Mouse (Mus musculus): ENCODE measurements around the gene Syndig1. TPM values are rescaled to one million over a fixed set of nuclear protein-coding genes. Genes with fewer than 3 reads are reported as not detected.

The Syndig1 gene
- polyA plus RNA-seq, 1 experiment from 2014 or later, result 16.4 TPM

GRCm38 (mm10) chr2:150000564-150000963 is 171.6 kb downstream of the Syndig1 start:
- Histone ChIP-seq H3K36me3 (ENCODE audit: control insufficient read depth, insufficient read depth, low read length) (no peaks in the 10 kb centered on the region), H3K4me3 (ENCODE audit: low read depth, low read length) (no peak overlapping the region), H3K9ac (ENCODE audit: low read length) (no peak overlapping the region), H3K9me3 (replicated peaks; ENCODE audit: control insufficient read depth, low read length) (no peaks in the 10 kb centered on the region), H3K27me3 (replicated peaks; ENCODE audit: control insufficient read depth, insufficient read depth, low read length) (no peaks in the 10 kb centered on the region), H3K4me1 (ENCODE audit: control insufficient read depth, insufficient read depth, low read length) (0 out of 2 replicates have a peak, but pooled peaks cover 4% of the 10 kb centered on the region), H3K4me2 (ENCODE audit: low read length) (no peak overlapping the region), H3K27ac (ENCODE audit: low read depth, low read length) (no peak overlapping the region)
- 28% methylated on average over 2 of the region's 2 CpGs for WGBS
- peak; percentile 38 for DNase-seq (ENCODE audit: low spot score)
- no peak; the same call in 1 of the 2 replicates for ATAC-seq

DNA sequence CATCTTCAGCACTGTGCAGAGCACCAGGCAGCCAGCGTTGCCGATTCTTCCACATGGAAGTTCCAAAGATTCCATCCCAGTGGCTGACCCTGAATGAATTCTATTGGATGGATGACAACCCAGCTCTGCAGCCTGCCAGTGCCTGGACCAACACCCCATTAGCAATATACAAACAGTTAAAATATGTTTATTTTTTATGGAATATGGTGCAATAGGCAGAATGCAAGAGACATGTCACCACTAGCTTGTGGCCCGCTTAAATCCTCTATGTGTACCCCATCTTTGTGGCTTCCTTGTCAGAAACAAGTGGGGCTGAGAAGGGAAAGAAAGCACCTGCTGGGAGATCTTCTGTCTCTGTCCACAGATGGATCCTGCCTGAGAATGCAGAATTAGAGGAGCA is 174.5 kb downstream of the Syndig1 start:
- H3K4me2 ChIP-seq (ENCODE audit: low read length), result no peak overlapping the region
- 92% methylated on average over 3 of the region's 3 CpGs for WGBS
- no peak overlapping the region for H3K4me3 ChIP-seq (ENCODE audit: low read depth, low read length)
- H3K9ac ChIP-seq (ENCODE audit: low read length), result no peak overlapping the region
- H3K27ac ChIP-seq (ENCODE audit: low read depth, low read length), result no peak overlapping the region
- no peaks in the 10 kb centered on the region for H3K36me3 ChIP-seq (ENCODE audit: control insufficient read depth, insufficient read depth, low read length)
- no peak for ATAC-seq
- H3K9me3 ChIP-seq (replicated peaks; ENCODE audit: control insufficient read depth, low read length), result no peaks in the 10 kb centered on the region
- H3K27me3 ChIP-seq (replicated peaks; ENCODE audit: control insufficient read depth, insufficient read depth, low read length), result no peaks in the 10 kb centered on the region
- no peak for DNase-seq (ENCODE audit: low spot score)
- H3K4me1 ChIP-seq (ENCODE audit: control insufficient read depth, insufficient read depth, low read length), result 0 out of 2 replicates have a peak, but pooled peaks cover 2% of the 10 kb centered on the region

GRCm38 (mm10) chr2:150012787-150013346 is 183.9 kb downstream of the Syndig1 start:
- Histone ChIP-seq H3K27me3 (replicated peaks; ENCODE audit: control insufficient read depth, insufficient read depth, low read length) (no peaks in the 10 kb centered on the region), H3K36me3 (ENCODE audit: control insufficient read depth, insufficient read depth, low read length) (no peaks in the 10 kb centered on the region), H3K4me1 (ENCODE audit: control insufficient read depth, insufficient read depth, low read length) (peaks cover 6% of the 10 kb centered on the region; the same call in 1 of the 2 replicates), H3K4me3 (ENCODE audit: low read depth, low read length) (no peak overlapping the region), H3K27ac (ENCODE audit: low read depth, low read length) (no peak overlapping the region), H3K9me3 (replicated peaks; ENCODE audit: control insufficient read depth, low read length) (no peaks in the 10 kb centered on the region), H3K4me2 (ENCODE audit: low read length) (no peak overlapping the region), H3K9ac (ENCODE audit: low read length) (no peak overlapping the region)
- WGBS, result 78% methylated on average over 6 of the region's 6 CpGs
- ATAC-seq, result peak; percentile 47; the same call in 1 of the 2 replicates
- DNase-seq (ENCODE audit: low spot score), result peak; percentile 63

DNA sequence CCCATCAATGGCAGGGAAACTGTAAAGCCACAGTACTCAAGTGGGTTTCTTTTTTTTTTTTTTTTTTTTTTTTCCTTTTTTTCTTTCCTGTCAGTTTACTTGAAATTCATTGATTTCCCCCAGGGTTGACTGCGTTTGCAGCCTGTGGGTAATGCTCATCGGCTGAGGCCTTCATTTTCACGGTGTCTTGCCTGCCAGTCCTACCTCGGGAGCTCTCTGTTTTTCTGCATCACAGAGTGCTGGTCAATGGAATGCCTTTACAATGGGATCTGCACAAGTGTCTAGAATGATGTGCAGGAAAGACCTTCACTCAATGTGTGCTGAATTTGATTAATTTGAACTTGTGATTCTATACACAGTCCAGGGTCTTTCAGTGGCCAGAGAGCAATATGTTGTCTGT is 184.8 kb downstream of the Syndig1 start:
- Histone ChIP-seq H3K9ac (ENCODE audit: low read length) (no peak overlapping the region), H3K27ac (ENCODE audit: low read depth, low read length) (no peak overlapping the region)
- peak; percentile 4 for DNase-seq (ENCODE audit: low spot score)

GRCm38 (mm10) chr2:150016303-150016702 is 187.3 kb downstream of the Syndig1 start:
- ATAC-seq, result no peak
- no peak overlapping the region for H3K9ac ChIP-seq (ENCODE audit: low read length)
- H3K4me3 ChIP-seq (ENCODE audit: low read depth, low read length), result no peak overlapping the region
- peak; percentile 4 for DNase-seq (ENCODE audit: low spot score)
- no peaks in the 10 kb centered on the region for H3K27me3 ChIP-seq (replicated peaks; ENCODE audit: control insufficient read depth, insufficient read depth, low read length)
- no peaks in the 10 kb centered on the region for H3K9me3 ChIP-seq (replicated peaks; ENCODE audit: control insufficient read depth, low read length)
- 61% methylated on average over 5 of the region's 5 CpGs for WGBS
- peaks cover 6% of the 10 kb centered on the region; the same call in 1 of the 2 replicates for H3K4me1 ChIP-seq (ENCODE audit: control insufficient read depth, insufficient read depth, low read length)
- no peak overlapping the region for H3K4me2 ChIP-seq (ENCODE audit: low read length)
- no peak overlapping the region for H3K27ac ChIP-seq (ENCODE audit: low read depth, low read length)
- H3K36me3 ChIP-seq (ENCODE audit: control insufficient read depth, insufficient read depth, low read length), result no peaks in the 10 kb centered on the region

More for the DNA sequence above, 184.8 kb downstream of the Syndig1 start:
- ATAC-seq, result no peak
- 59% methylated on average over 4 of the region's 4 CpGs for WGBS
- H3K27me3 ChIP-seq (replicated peaks; ENCODE audit: control insufficient read depth, insufficient read depth, low read length), result no peaks in the 10 kb centered on the region
- peaks cover 6% of the 10 kb centered on the region; the same call in 1 of the 2 replicates for H3K4me1 ChIP-seq (ENCODE audit: control insufficient read depth, insufficient read depth, low read length)
- H3K4me3 ChIP-seq (ENCODE audit: low read depth, low read length), result no peak overlapping the region
- H3K4me2 ChIP-seq (ENCODE audit: low read length), result no peak overlapping the region
- H3K36me3 ChIP-seq (ENCODE audit: control insufficient read depth, insufficient read depth, low read length), result no peaks in the 10 kb centered on the region
- H3K9me3 ChIP-seq (replicated peaks; ENCODE audit: control insufficient read depth, low read length), result no peaks in the 10 kb centered on the region

- no peak for ATAC-seq
- no peaks in the 10 kb centered on the region for H3K9me3 ChIP-seq (replicated peaks; ENCODE audit: control insufficient read depth, low read length)
- H3K4me1 ChIP-seq (ENCODE audit: control insufficient read depth, insufficient read depth, low read length), result peaks cover 4% of the 10 kb centered on the region; the same call in 1 of the 2 replicates
Observed at GRCm38 (mm10) chr2:150020706-150021105, 191.7 kb downstream of the Syndig1 start.

GRCm38 (mm10) chr2:150023873-150024339 is 194.9 kb downstream of the Syndig1 start:
- DNase-seq (ENCODE audit: low spot score) (peak; percentile 78), ATAC-seq (peak; percentile 95)
- H3K4me3 ChIP-seq (ENCODE audit: low read depth, low read length), result no peak overlapping the region
- H3K9me3 ChIP-seq (replicated peaks; ENCODE audit: control insufficient read depth, low read length), result no peaks in the 10 kb centered on the region
- no peak overlapping the region for H3K4me2 ChIP-seq (ENCODE audit: low read length)
- no peaks in the 10 kb centered on the region for H3K27me3 ChIP-seq (replicated peaks; ENCODE audit: control insufficient read depth, insufficient read depth, low read length)
- H3K27ac ChIP-seq (ENCODE audit: low read depth, low read length), result no peak overlapping the region
- H3K9ac ChIP-seq (ENCODE audit: low read length), result no peak overlapping the region
- no peaks in the 10 kb centered on the region for H3K36me3 ChIP-seq (ENCODE audit: control insufficient read depth, insufficient read depth, low read length)
- WGBS, result 2% methylated on average over 2 of the region's 2 CpGs
- H3K4me1 ChIP-seq (ENCODE audit: control insufficient read depth, insufficient read depth, low read length), result peaks cover 4% of the 10 kb centered on the region; the same call in 1 of the 2 replicates

More at GRCm38 (mm10) chr2:150020706-150021105, 191.7 kb downstream of the Syndig1 start:
- H3K4me3 ChIP-seq (ENCODE audit: low read depth, low read length), result no peak overlapping the region
- no peak overlapping the region for H3K4me2 ChIP-seq (ENCODE audit: low read length)
- WGBS, result 81% methylated on average over 2 of the region's 2 CpGs
- H3K27me3 ChIP-seq (replicated peaks; ENCODE audit: control insufficient read depth, insufficient read depth, low read length), result no peaks in the 10 kb centered on the region
- no peak overlapping the region for H3K9ac ChIP-seq (ENCODE audit: low read length)
- H3K27ac ChIP-seq (ENCODE audit: low read depth, low read length), result no peak overlapping the region
- no peaks in the 10 kb centered on the region for H3K36me3 ChIP-seq (ENCODE audit: control insufficient read depth, insufficient read depth, low read length)
- no peak for DNase-seq (ENCODE audit: low spot score)

DNA sequence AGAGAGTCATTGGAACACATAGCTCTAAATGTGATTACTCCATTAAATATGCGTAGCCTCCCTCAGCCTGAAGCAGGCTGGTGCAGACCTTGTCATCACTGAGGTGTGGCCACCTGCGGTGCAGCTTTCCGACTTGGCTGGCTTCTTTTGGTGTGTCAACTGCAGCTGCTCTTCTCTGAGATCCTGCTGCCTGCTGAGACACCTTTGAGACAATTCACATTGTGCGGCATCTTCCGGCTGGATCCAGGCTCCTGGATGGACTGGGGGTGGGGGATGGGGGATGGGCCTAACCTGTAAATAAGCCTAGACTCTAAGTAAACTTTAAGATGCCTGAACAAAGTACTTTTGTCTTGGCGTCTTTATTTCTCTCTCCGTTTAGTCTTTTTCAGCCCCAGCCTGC is 214.5 kb downstream of the Syndig1 start:
- no peak overlapping the region for H3K4me2 ChIP-seq (ENCODE audit: low read length)
- no peaks in the 10 kb centered on the region for H3K9me3 ChIP-seq (replicated peaks; ENCODE audit: control insufficient read depth, low read length)
- 86% methylated on average over 7 of the region's 7 CpGs for WGBS
- no peaks in the 10 kb centered on the region for H3K36me3 ChIP-seq (ENCODE audit: control insufficient read depth, insufficient read depth, low read length)
- no peak for DNase-seq (ENCODE audit: low spot score)
- H3K27me3 ChIP-seq (replicated peaks; ENCODE audit: control insufficient read depth, insufficient read depth, low read length), result no peaks in the 10 kb centered on the region
- no peak overlapping the region for H3K27ac ChIP-seq (ENCODE audit: low read depth, low read length)
- no peak overlapping the region for H3K9ac ChIP-seq (ENCODE audit: low read length)
- H3K4me3 ChIP-seq (ENCODE audit: low read depth, low read length), result no peak overlapping the region
- H3K4me1 ChIP-seq (ENCODE audit: control insufficient read depth, insufficient read depth, low read length), result no peaks in the 10 kb centered on the region
- ATAC-seq, result no peak

Data from forebrain, embryonic 14.5 days (tissue).